Mouse (Mus musculus): ENCODE data around the gene Zfp598. TPM values are rescaled to one million over a fixed set of nuclear protein-coding genes. Genes with fewer than 3 reads are reported as not detected.

The Zfp598 gene
- polyA plus RNA-seq (2014; fragmentation: Nextera tagmentation; extraction: Ambion mirVana) = 18.4 and 19.4 TPM in 2 replicates

GRCm38 (mm10) chr17:24669545-24670245, at the start of gene Zfp598:
Gene Zfp598 (plus strand): TSS chr17:24669687.
- peak within 1 kb of the TSS; percentile 92 for H3K4me2 ChIP-seq (ENCODE audit: low read length)
- H3K36me3 ChIP-seq (ENCODE audit: control insufficient read depth, insufficient read depth, low read length) = no peaks in the 10 kb centered on the region
- peak within 1 kb of the TSS; percentile 54 to 82 for H3K27ac ChIP-seq (replicated peaks in 1 of 2; ENCODE audit: control insufficient read depth in 1 of 2, insufficient read depth in 1 of 2, low read depth in 2 of 2, low read length in 2 of 2)
- H3K4me3 ChIP-seq (ENCODE audit: control insufficient read depth in 1 of 2, insufficient read depth in 1 of 2, low read depth in 1 of 2, low read length in 2 of 2) = peak within 1 kb of the TSS; percentile 83 to 98
- peak; percentile 97 for ATAC-seq (ENCODE audit: insufficient number of reproducible peaks, insufficient read depth, low FRiP score, low read depth)
- peaks cover 16 to 29% of the 10 kb centered on the region in 2 experiments for H3K4me1 ChIP-seq (ENCODE audit: control insufficient read depth in 2 of 2, insufficient read depth in 2 of 2, low read length in 2 of 2)
- no peaks in the 10 kb centered on the region for H3K27me3 ChIP-seq (ENCODE audit: control insufficient read depth, insufficient read depth, low read length)
- H3K9ac ChIP-seq (ENCODE audit: low read length) = peak within 1 kb of the TSS; percentile 97
- no peaks in the 10 kb centered on the region for H3K9me3 ChIP-seq (ENCODE audit: control insufficient read depth, low read length)
- WGBS = under 1% methylated on average over 79 of the region's 80 CpGs

DNA sequence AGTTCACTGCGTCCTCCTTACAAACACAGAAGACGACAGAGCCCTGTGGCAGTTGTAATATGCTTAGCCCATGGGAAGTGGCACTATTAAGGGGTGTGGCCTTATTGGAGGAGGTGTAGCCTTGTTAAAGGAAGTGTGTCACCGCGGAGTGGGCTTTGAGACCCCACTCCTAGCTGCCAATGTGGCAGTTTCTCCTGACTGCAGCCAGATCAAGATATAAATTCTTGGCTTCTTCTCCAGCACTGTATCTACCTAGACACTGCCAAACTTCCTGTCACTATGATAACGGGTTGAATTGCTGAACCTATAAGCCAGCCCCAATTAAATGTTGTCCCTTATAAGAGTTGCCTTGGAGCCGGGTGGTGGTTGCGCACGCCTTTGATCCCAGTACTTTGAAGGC, 44.0 kb upstream of the Zfp598 start:
- peaks cover 0 to 2% of the 10 kb centered on the region in 2 experiments; a peak in 1 of 4 replicates for H3K4me1 ChIP-seq (ENCODE audit: control insufficient read depth in 2 of 2, insufficient read depth in 2 of 2, low read length in 2 of 2)
- no peaks in the 10 kb centered on the region for H3K27me3 ChIP-seq (ENCODE audit: control insufficient read depth, insufficient read depth, low read length)
- peaks cover 96% of the 10 kb centered on the region for H3K36me3 ChIP-seq (ENCODE audit: control insufficient read depth, insufficient read depth, low read length)
- H3K4me2 ChIP-seq (ENCODE audit: low read length) = no peak overlapping the region
- H3K4me3 ChIP-seq (ENCODE audit: control insufficient read depth in 1 of 2, insufficient read depth in 1 of 2, low read depth in 1 of 2, low read length in 2 of 2) = no peak overlapping the region
- 90% methylated on average over 8 of the region's 8 CpGs for WGBS
- no peak overlapping the region for H3K27ac ChIP-seq (replicated peaks in 1 of 2; ENCODE audit: control insufficient read depth in 1 of 2, insufficient read depth in 1 of 2, low read depth in 2 of 2, low read length in 2 of 2)
- no peak overlapping the region for H3K9ac ChIP-seq (ENCODE audit: low read length)
- H3K9me3 ChIP-seq (ENCODE audit: control insufficient read depth, low read length) = no peaks in the 10 kb centered on the region
- no peak for ATAC-seq (ENCODE audit: insufficient number of reproducible peaks, insufficient read depth, low FRiP score, low read depth)

DNA sequence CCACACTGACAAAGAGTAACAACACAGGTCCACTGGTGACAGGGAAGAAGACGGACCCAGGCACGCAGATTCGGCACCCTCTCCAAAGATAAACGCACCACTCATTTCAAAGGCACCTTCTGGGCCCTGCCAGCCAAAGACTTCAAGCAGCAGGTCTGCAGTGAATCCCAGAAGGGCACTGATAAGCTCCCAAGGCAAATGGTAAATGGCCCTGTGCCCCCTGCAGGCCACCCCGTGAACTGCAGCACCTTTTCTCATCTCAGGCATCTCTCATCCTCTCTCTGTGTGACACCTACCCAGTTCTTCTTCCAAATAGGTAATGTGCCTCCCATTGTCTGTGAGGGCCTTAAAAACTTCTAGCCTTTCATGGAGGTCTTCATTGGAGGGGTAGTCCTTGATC, 40.8 kb upstream of the Zfp598 start:
- no peaks in the 10 kb centered on the region for H3K27me3 ChIP-seq (ENCODE audit: control insufficient read depth, insufficient read depth, low read length)
- H3K4me2 ChIP-seq (ENCODE audit: low read length) = no peak overlapping the region
- ATAC-seq (ENCODE audit: insufficient number of reproducible peaks, insufficient read depth, low FRiP score, low read depth) = no peak
- peaks cover 10 to 15% of the 10 kb centered on the region in 2 experiments for H3K4me1 ChIP-seq (ENCODE audit: control insufficient read depth in 2 of 2, insufficient read depth in 2 of 2, low read length in 2 of 2)
- H3K9ac ChIP-seq (ENCODE audit: low read length) = no peak overlapping the region
- H3K36me3 ChIP-seq (ENCODE audit: control insufficient read depth, insufficient read depth, low read length) = peaks cover 70% of the 10 kb centered on the region
- 18% methylated on average over 5 of the region's 5 CpGs for WGBS
- no peak overlapping the region for H3K4me3 ChIP-seq (ENCODE audit: control insufficient read depth in 1 of 2, insufficient read depth in 1 of 2, low read depth in 1 of 2, low read length in 2 of 2)
- H3K27ac ChIP-seq (replicated peaks in 1 of 2; ENCODE audit: control insufficient read depth in 1 of 2, insufficient read depth in 1 of 2, low read depth in 2 of 2, low read length in 2 of 2) = no peak overlapping the region
- no peaks in the 10 kb centered on the region for H3K9me3 ChIP-seq (ENCODE audit: control insufficient read depth, low read length)

DNA sequence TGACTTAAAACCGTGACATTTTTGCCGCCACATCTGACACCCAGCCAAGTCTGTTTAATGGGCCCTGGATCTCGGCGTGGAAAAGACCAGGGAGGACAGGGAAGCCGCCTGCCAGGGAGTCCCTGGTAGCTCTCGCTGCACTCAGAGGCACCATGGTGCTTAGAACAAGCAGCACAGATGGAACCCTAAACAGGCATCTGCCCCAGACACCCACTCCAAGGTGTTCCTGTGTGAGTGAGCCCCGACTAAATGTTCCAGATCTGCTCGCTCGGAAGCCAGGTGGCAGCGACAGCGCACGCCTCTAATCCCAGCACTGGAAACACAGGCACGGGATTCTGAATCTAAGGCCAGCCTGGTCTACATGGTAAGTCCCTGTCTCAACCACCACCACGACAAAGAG, 39.4 kb upstream of the Zfp598 start:
- H3K9me3 ChIP-seq (ENCODE audit: control insufficient read depth, low read length) = no peaks in the 10 kb centered on the region
- H3K27me3 ChIP-seq (ENCODE audit: control insufficient read depth, insufficient read depth, low read length) = 0 out of 2 replicates have a peak, but pooled peaks cover 3% of the 10 kb centered on the region
- H3K4me3 ChIP-seq (ENCODE audit: control insufficient read depth in 1 of 2, insufficient read depth in 1 of 2, low read depth in 1 of 2, low read length in 2 of 2) = no peak overlapping the region
- peaks cover 12 to 15% of the 10 kb centered on the region in 2 experiments for H3K4me1 ChIP-seq (ENCODE audit: control insufficient read depth in 2 of 2, insufficient read depth in 2 of 2, low read length in 2 of 2)
- H3K27ac ChIP-seq (replicated peaks in 1 of 2; ENCODE audit: control insufficient read depth in 1 of 2, insufficient read depth in 1 of 2, low read depth in 2 of 2, low read length in 2 of 2) = no peak overlapping the region
- WGBS = 88% methylated on average over 14 of the region's 14 CpGs
- H3K9ac ChIP-seq (ENCODE audit: low read length) = no peak overlapping the region
- H3K4me2 ChIP-seq (ENCODE audit: low read length) = no peak overlapping the region
- peaks cover 56% of the 10 kb centered on the region for H3K36me3 ChIP-seq (ENCODE audit: control insufficient read depth, insufficient read depth, low read length)
- no peak for ATAC-seq (ENCODE audit: insufficient number of reproducible peaks, insufficient read depth, low FRiP score, low read depth)

GRCm38 (mm10) chr17:24632167-24632812, 37.2 kb upstream of the Zfp598 start, which contains the start of the genes Tsc2 and Nthl1:
Gene Tsc2 (minus strand): TSS chr17:24632630.
Gene Nthl1 (plus strand): TSS chr17:24632680.
- H3K36me3 ChIP-seq (ENCODE audit: control insufficient read depth, insufficient read depth, low read length) = peaks cover 35% of the 10 kb centered on the region
- H3K4me3 ChIP-seq (ENCODE audit: control insufficient read depth in 1 of 2, insufficient read depth in 1 of 2, low read depth in 1 of 2, low read length in 2 of 2) = peak within 1 kb of the TSS; percentile 76 to 81
- H3K4me1 ChIP-seq (ENCODE audit: control insufficient read depth in 2 of 2, insufficient read depth in 2 of 2, low read length in 2 of 2) = peaks cover 16 to 21% of the 10 kb centered on the region in 2 experiments
- peak within 1 kb of the TSS; percentile 90 for H3K9ac ChIP-seq (ENCODE audit: low read length)
- 1% methylated on average over 51 of the region's 51 CpGs for WGBS
- peak within 1 kb of the TSS; percentile 84 to 89 for H3K27ac ChIP-seq (replicated peaks in 1 of 2; ENCODE audit: control insufficient read depth in 1 of 2, insufficient read depth in 1 of 2, low read depth in 2 of 2, low read length in 2 of 2)
- H3K4me2 ChIP-seq (ENCODE audit: low read length) = peak within 1 kb of the TSS; percentile 92
- H3K27me3 ChIP-seq (ENCODE audit: control insufficient read depth, insufficient read depth, low read length) = peaks cover 3% of the 10 kb centered on the region; the same call in 1 of the 2 replicates
- ATAC-seq (ENCODE audit: insufficient number of reproducible peaks, insufficient read depth, low FRiP score, low read depth) = peak; percentile 60
- no peaks in the 10 kb centered on the region for H3K9me3 ChIP-seq (ENCODE audit: control insufficient read depth, low read length)

- Histone ChIP-seq H3K9me3 (ENCODE audit: control insufficient read depth, low read length) (no peaks in the 10 kb centered on the region), H3K36me3 (ENCODE audit: control insufficient read depth, insufficient read depth, low read length) (peaks cover 29% of the 10 kb centered on the region), H3K27me3 (ENCODE audit: control insufficient read depth, insufficient read depth, low read length) (peaks cover 3% of the 10 kb centered on the region; the same call in 1 of the 2 replicates), H3K4me3 (ENCODE audit: control insufficient read depth in 1 of 2, insufficient read depth in 1 of 2, low read depth in 1 of 2, low read length in 2 of 2) (peak overlapping the region; percentile 76 to 81), H3K27ac (replicated peaks in 1 of 2; ENCODE audit: control insufficient read depth in 1 of 2, insufficient read depth in 1 of 2, low read depth in 2 of 2, low read length in 2 of 2) (peak overlapping the region; percentile 84 to 89), H3K9ac (ENCODE audit: low read length) (peak overlapping the region; percentile 90), H3K4me2 (ENCODE audit: low read length) (peak overlapping the region; percentile 92), H3K4me1 (ENCODE audit: control insufficient read depth in 2 of 2, insufficient read depth in 2 of 2, low read length in 2 of 2) (peaks cover 16 to 21% of the 10 kb centered on the region in 2 experiments)
- ATAC-seq (ENCODE audit: insufficient number of reproducible peaks, insufficient read depth, low FRiP score, low read depth) = peak; percentile 56
- 7% methylated on average over 22 of the region's 22 CpGs for WGBS
Observed at GRCm38 (mm10) chr17:24632813-24633449, 36.6 kb upstream of the Zfp598 start.

- Histone ChIP-seq H3K9ac (ENCODE audit: low read length) (no peak overlapping the region), H3K4me2 (ENCODE audit: low read length) (no peak overlapping the region), H3K4me1 (ENCODE audit: control insufficient read depth in 2 of 2, insufficient read depth in 2 of 2, low read length in 2 of 2) (peaks cover 13 to 21% of the 10 kb centered on the region in 2 experiments), H3K4me3 (ENCODE audit: control insufficient read depth in 1 of 2, insufficient read depth in 1 of 2, low read depth in 1 of 2, low read length in 2 of 2) (no peak overlapping the region), H3K9me3 (ENCODE audit: control insufficient read depth, low read length) (no peaks in the 10 kb centered on the region), H3K36me3 (ENCODE audit: control insufficient read depth, insufficient read depth, low read length) (peaks cover 24% of the 10 kb centered on the region), H3K27me3 (ENCODE audit: control insufficient read depth, insufficient read depth, low read length) (peaks cover 3% of the 10 kb centered on the region; the same call in 1 of the 2 replicates), H3K27ac (replicated peaks in 1 of 2; ENCODE audit: control insufficient read depth in 1 of 2, insufficient read depth in 1 of 2, low read depth in 2 of 2, low read length in 2 of 2) (peak overlapping the region in 1 of 2 experiments; percentile 89; a peak in 2 of 4 replicates)
- WGBS = 95% methylated on average over 11 of the region's 11 CpGs
- ATAC-seq (ENCODE audit: insufficient number of reproducible peaks, insufficient read depth, low FRiP score, low read depth) = no peak
Observed at GRCm38 (mm10) chr17:24633831-24634230, 35.7 kb upstream of the Zfp598 start.
